Mouse (Mus musculus) 3T3-L1 (cell line): ENCODE measurements around the gene Hspa1l.
"Not testable (repeated sequence)": the region's sequence is repeated elsewhere in the genome, so short reads cannot be mapped to it uniquely, and the experiment has no call there.

ENCODE experiments used
- DNase-seq: peaks from one replicate; pipeline ENCODE4 v3.0.0-alpha.2; 2015; ENCODE audit warnings: low read depth, low spot score

Hspa1l gene

GRCm38 (mm10) chr17:34971694-34972068, 822 bp upstream of the Hspa1l start:
- DNase-seq = not testable (repeated sequence)

- peak; percentile 40 for DNase-seq
These were observed 3.3 kb downstream of the Hspa1l start for GRCm38 (mm10) chr17:34975581-34976492.

GRCm38 (mm10) chr17:34977000-34977399, 4.5 kb downstream of the Hspa1l start:
- DNase-seq = no peak

GRCm38 (mm10) chr17:34978239-34978638, 5.7 kb downstream of the Hspa1l start:
- no peak for DNase-seq

GRCm38 (mm10) chr17:34979631-34980030, 7.1 kb downstream of the Hspa1l start:
- no peak for DNase-seq

GRCm38 (mm10) chr17:34980655-34981054, 8.2 kb downstream of the Hspa1l start:
- DNase-seq = peak; percentile 87

GRCm38 (mm10) chr17:34981690-34982180, 9.2 kb downstream of the Hspa1l start, which contains the start of gene Lsm2:
Lsm2 (plus strand) TSS chr17:34981862.
- peak; percentile 96 for DNase-seq

- peak; percentile 59 for DNase-seq
These were observed 9.8 kb downstream of the Hspa1l start for GRCm38 (mm10) chr17:34982328-34982727.

GRCm38 (mm10) chr17:34984218-34984617, 11.7 kb downstream of the Hspa1l start:
- peak; percentile 77 for DNase-seq

- no peak for DNase-seq
These were observed 22.2 kb downstream of the Hspa1l start for GRCm38 (mm10) chr17:34994751-34995150.

GRCm38 (mm10) chr17:34995192-34995591, 22.7 kb downstream of the Hspa1l start:
- DNase-seq = not testable (repeated sequence)

GRCm38 (mm10) chr17:34995927-34996326, 23.4 kb downstream of the Hspa1l start:
- DNase-seq = not testable (repeated sequence)

- no peak for DNase-seq
These were observed 24.1 kb downstream of the Hspa1l start for GRCm38 (mm10) chr17:34996411-34997141.

- DNase-seq = no peak
These were observed 24.6 kb downstream of the Hspa1l start for GRCm38 (mm10) chr17:34997142-34997483.

- DNase-seq = no peak
These were observed 26.3 kb downstream of the Hspa1l start for GRCm38 (mm10) chr17:34998526-34999430.

- peak; percentile 27 for DNase-seq
These were observed 27.6 kb downstream of the Hspa1l start for GRCm38 (mm10) chr17:34999871-35000716.

GRCm38 (mm10) chr17:35000717-35001451, 28.4 kb downstream of the Hspa1l start, which contains the start of gene Vars:
Vars (plus strand) TSS chr17:35000987.
- DNase-seq = peak; percentile 86

- peak; percentile 71 for DNase-seq
These were observed 29.1 kb downstream of the Hspa1l start for GRCm38 (mm10) chr17:35001452-35002152.
